Mouse (Mus musculus) T-helper 1 cell (primary cell): Measurements from ENCODE around the gene Hist1h3a.

Experiments
- in situ Hi-C: fragments of 300-600 bp; cut with MboI, MseI; formaldehyde crosslinking; loops from one replicate; pipeline ENCODE4 v1.15.1; 2025; ENCODE audit warnings: high pct_unique_total_duplicates

The Hist1h3a gene

DNA sequence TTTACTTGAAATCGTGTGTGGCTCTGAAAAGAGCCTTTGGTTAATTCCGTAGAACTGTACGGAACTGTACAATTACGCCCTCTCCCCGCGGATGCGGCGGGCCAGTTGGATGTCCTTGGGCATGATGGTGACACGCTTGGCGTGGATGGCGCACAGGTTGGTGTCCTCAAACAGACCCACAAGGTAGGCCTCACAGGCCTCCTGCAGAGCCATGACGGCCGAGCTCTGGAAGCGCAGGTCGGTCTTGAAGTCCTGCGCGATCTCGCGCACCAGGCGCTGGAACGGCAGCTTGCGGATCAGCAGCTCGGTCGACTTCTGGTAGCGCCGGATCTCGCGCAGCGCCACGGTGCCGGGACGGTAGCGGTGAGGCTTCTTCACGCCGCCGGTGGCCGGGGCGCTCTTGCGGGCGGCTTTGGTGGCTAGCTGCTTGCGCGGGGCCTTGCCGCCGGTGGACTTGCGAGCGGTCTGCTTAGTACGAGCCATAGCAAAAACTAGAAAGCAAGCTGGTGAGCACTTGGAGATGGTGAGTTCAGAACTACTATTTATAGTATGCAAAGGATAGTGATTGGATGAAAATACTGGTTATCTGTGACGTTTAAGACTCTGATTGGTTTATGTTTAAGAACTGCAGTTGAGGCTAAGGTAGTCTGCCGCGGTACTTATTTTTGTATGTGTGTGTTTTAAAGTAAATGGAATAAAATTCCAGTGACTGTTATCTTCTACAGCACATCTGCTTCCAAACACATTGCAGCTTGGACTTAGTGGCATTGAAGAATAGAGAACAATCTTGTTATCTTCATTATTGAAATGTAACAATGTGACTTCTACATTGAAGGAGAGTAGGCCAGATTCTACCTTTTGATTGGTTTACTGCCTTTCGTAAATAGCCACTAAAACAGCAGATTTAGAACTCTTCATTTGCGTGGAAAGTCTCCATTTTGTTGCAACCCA is at the start of gene Hist1h3a:
Gene Hist1h3a (minus strand): TSS at position 516 of the 951 bp plus-strand sequence.
- in situ Hi-C loops: loop anchor here (10.0 to 25.0 kb wide), 3 partner anchors 853 to 1975 kb away; partner anchors contain the start of genes Gmnn, Hist1h1b, Hist1h2an and Hist1h2bp

DNA sequence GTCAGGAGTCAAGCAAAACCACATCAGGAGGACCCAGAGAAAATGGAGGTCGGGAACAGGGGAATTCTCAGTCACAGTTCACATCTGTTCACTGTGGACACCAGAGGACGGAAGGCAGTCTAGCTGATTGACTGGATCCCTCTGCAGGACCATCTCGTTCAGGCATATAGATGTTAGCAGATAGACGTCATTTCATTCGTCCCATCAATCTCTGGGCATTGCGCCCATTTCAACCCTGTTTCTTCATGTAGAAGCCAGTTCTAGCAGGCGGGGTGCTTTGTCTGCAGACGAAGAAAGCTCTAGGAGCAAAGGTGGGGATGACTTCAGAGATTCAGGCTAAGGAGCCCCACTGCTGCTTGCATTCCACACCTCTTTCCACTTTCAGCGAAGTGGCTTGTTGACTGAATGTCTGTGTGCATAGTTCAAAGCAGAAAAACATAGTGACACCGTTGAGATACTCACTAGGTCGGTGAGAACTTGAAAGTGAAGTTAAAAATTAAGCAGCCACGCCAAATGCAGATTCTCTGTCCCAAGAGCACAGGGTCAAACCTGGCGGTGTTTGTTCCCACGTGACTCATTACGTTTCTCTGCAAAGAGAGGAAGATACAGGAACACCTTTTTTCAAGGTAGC is 44.4 kb upstream of the Hist1h3a start, which contains the start of gene Slc17a2:
Gene Slc17a2 (plus strand): TSS at position 572 of the 631 bp plus-strand sequence.
- in situ Hi-C loops: no loop called here

DNA sequence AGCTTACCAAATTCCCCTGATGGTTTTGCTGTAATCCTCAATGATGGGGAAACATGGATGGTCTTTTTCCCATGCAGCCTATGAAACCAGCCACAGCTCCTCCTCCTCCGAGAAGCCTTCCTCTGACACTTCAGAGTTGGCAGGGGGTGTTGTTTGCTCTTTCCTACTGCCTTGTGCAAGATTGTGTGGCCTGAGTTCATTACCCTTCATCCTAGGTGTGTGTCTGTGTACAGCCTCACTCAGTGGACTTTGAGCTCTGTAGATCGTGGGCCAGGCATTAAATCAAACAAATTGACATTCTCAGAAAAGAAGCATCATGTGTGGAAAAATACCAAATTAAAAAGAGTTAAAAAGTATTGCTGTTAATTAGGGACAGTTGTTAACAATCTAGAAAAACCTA is 42.3 kb upstream of the Hist1h3a start:
- in situ Hi-C loops: loop anchor here (5.0 kb wide), 1 partner anchor 508 kb away; no protein-coding TSS in a partner anchor

DNA sequence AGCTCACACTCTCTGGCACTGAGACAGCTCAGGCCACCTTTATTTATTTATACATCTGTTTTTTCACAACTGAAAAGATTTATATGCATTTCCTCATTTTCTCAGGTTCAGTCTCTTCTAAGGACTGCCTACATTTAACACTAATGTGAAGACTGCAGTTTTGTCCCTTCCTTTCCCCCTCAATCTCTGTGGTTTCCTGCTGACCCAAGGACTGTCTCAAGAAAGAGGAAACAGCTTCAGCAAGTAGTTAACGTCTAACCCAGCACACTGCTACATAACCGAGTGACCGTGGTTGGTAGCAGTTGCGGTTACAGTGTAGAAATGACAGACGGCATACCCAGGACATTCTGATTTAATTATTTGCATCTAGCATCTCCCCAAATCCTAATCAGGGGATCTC is 37.2 kb upstream of the Hist1h3a start:
- in situ Hi-C loops: loop anchor here (5.0 kb wide), 1 partner anchor 73 kb away; no protein-coding TSS in a partner anchor

DNA sequence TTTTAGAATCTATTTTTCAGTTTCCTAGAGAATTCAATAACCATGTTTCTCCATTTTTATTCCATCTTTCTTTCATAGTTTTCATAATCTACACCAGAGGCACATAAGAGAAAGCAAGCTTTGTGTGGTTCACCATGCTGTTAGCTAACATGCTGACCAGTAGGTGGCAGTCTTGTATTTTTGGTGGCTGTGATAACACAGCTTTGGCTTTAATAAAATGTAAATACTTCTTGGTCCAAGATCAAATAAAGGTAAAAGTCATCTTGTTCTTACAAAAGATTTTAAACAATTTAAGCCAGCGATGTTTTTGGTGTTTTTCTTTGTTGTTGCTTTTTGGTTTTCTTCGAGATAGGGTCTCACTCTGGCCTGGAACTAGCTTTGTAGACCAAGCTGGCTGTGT is 30.3 kb upstream of the Hist1h3a start:
- in situ Hi-C loops: no loop called here

DNA sequence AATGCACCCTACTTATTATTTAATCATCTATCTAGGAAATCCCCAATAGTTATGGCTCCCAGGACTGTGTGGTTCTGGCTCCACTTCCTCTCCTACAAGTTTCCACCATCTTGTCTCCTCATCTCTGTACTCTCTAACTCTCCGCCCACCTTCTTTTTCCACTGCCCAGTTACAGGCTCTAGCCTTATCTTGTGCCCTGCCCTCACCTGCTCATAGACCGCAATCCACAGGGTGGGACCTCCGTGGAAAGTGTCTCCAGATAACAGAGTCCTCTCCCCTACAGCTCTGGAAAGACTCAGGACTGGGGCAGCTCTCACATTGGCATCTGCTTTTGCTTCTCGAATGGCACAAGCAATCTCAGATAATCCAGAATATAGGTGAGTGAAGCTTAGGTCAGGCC is 16.8 kb upstream of the Hist1h3a start:
- in situ Hi-C loops: no loop called here

DNA sequence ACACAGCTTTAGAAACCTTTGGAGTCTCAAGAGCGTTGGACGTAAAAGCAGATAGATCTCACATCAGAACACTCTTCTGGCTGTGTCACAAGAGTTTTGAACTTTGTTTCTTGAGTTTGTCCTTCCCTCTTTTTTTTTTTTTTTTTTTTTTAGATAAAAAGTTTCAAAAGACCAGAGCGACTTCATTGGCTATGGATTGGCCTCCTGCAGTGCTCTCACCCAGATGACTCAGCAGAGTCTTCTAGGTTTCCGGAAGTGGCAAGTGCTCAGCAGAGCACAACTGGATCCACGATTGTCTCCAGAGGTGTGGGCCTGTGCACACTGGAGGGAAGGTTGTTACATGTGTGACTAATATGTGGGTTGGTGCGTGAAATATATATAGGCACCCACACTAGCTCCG is 16.2 kb upstream of the Hist1h3a start:
- in situ Hi-C loops: no loop called here

DNA sequence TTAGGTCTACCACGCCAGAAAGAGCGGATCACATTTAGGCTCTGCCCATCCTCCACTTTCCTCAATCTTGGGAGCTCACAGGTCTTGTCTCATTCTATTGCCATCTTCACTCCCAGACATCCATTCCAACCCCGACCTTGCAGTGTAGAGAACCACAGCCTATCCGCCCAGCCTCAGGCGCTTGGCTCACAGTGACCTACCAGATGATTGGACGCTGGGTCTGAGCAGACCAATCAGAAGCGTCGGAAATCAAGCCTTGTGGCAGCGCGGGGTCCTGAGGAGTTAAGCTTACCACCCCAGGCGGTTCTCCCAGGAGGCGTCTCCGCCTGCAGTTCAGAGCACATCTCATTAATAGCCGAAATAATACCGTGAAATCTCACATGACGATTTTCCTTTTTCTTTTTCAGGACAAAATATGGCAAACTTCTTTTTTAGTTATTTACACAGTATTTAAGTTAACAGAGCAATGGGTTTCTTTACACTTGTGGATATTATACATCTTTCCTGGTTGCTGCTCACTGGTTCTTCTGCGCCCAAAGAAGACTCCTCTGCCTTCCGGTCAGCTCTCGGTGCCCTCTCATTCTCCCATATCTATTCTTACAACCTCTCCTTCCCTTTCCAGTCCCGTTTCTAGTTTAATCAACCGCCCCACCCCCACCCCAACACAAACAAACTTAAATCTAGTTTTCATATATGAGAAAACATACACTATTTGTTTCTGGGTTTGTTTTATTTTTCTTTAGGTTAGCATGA is 10.6 kb upstream of the Hist1h3a start:
- in situ Hi-C loops: loop anchor here (25.0 kb wide), 2 partner anchors 990 to 1985 kb away; partner anchors contain the start of genes Gmnn, Hist1h1b, Hist1h2an and Hist1h2bp

DNA sequence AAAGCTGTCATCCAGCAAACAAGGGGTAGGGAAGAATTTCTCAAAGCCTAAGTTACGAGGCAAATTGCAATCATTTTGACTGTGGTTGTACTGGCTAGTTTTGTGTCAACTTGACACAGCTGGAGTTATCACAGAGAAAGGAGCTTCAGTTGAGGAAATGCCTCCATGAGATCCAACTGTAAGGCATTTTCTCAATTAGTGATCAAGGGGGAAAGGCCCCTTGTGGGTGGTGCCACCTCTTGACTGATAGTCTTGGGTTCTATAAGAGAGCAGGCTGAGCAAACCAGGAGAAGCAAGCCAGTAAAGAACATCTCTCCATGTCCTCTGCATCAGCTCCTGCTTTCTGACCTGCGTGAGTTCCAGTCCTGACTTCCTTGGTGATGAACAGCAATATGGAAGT is 7.4 kb upstream of the Hist1h3a start, which contains the start of gene Trim38:
Gene Trim38 (plus strand): TSS at position 301 of the 400 bp plus-strand sequence.
- in situ Hi-C loops: loop anchor here (10.0 to 25.0 kb wide), 3 partner anchors 845 to 1982 kb away; partner anchors contain the start of genes Gmnn, Hist1h1b, Hist1h2an and Hist1h2bp

DNA sequence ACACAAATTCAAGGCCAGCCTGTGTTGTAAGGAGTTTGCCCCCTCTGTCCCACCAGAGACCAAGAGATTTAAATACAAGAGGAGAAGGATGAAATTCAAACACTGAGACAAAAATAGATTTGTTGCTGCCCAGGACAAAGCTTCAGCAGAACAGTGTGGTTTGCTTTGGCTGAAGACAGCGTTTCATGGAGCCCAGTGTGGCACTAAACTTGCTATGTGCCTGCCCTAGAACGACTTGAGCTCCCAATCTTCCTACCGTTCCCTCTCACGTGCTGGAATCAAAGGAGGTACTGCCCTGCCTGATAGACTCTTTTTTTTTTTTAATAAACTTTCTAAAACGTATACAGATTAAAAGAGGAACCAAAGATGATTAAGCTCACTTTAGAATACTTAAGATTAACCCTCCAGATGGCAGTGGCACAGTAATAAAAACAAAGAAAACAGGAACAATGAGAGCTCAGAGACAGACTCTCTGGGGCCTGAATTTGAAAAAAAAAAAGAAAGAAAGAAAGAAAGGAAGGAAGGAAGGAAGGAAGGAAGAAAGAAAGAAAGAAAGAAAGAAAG is 6.7 kb upstream of the Hist1h3a start:
- in situ Hi-C loops: loop anchor here (10.0 to 25.0 kb wide), 3 partner anchors 846 to 1982 kb away; partner anchors contain the start of genes Gmnn, Hist1h1b, Hist1h2an and Hist1h2bp

DNA sequence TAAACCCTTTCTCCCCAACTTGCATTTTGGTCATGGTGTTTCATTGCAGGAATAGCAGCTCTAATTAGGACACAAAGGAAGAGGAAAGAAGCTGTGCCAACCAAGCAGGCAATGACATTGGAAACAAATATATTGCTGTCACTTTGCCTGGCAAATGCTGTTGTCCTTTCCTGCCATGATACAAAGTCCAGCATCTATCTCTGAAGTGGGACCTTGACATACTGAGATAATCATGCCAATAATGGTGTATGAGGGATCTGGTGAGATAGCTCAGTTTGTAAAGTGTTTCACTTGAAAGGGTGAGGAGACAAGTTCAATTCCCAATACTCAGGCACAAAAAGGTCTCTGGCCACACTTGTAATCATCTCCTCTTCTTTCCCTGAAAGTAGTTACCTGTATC is 4.6 kb upstream of the Hist1h3a start:
- in situ Hi-C loops: loop anchor here (10.0 to 25.0 kb wide), 3 partner anchors 848 to 1979 kb away; partner anchors contain the start of genes Gmnn, Hist1h1b, Hist1h2an and Hist1h2bp

DNA sequence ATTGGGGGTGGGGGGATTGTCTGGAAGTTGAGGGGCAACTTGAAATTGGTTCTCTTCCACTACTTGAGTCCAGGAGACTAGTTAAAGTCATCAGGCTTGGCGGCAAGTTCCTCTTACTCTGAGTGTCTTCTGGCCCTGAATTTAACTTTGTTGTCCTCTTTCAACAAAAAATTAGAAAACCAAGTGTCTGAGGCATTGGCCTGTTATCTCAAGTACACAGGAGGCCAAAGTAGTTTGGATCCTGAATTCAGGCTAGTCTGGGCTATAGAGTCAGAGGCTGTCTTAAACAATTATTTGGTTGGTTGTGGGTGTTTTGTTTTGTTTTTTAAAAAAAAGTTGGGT is 3.0 kb upstream of the Hist1h3a start:
- in situ Hi-C loops: loop anchor here (10.0 to 25.0 kb wide), 3 partner anchors 850 to 1978 kb away; partner anchors contain the start of genes Gmnn, Hist1h1b, Hist1h2an and Hist1h2bp

DNA sequence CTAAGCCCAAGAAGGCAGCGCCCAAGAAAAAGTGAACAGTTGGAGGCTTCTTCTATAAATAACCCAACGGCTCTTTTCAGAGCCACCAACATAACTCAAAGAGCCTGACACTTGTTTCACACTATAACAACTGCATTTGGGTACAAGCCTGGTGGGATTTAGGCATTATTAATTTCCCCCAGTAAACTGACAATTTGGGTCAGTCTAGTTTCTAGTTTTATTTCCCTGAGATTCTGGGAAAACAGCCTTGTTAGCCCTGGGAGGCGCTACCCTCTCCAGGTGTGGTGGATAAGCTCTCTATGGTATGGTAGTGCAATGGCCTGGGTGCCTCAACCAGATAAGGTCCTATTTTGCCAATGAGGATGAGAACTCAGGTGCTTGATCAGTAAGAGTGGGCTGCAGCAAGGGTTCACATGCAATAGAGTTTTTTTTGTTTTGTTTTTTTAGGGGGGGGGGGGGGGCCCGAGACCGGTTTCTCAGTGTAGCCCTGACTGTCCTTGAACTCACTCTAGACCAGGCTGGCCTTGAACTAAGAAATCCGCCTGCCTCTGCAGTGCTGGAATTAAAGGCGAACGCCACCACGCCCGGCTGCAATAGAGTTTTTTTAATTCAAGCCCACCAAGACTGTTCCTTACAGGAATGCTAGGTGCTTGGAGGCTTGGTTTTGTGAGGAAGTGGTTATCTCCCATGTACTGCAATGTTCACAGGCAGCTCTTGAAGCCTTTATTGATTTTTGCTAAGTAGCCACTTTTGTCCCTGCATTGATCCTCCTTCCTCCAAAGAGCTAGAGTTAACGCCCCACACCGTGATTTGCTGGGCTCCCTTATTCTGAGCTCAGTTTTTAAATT is 2.4 kb upstream of the Hist1h3a start:
- in situ Hi-C loops: loop anchor here (10.0 to 25.0 kb wide), 3 partner anchors 850 to 1977 kb away; partner anchors contain the start of genes Gmnn, Hist1h1b, Hist1h2an and Hist1h2bp

DNA sequence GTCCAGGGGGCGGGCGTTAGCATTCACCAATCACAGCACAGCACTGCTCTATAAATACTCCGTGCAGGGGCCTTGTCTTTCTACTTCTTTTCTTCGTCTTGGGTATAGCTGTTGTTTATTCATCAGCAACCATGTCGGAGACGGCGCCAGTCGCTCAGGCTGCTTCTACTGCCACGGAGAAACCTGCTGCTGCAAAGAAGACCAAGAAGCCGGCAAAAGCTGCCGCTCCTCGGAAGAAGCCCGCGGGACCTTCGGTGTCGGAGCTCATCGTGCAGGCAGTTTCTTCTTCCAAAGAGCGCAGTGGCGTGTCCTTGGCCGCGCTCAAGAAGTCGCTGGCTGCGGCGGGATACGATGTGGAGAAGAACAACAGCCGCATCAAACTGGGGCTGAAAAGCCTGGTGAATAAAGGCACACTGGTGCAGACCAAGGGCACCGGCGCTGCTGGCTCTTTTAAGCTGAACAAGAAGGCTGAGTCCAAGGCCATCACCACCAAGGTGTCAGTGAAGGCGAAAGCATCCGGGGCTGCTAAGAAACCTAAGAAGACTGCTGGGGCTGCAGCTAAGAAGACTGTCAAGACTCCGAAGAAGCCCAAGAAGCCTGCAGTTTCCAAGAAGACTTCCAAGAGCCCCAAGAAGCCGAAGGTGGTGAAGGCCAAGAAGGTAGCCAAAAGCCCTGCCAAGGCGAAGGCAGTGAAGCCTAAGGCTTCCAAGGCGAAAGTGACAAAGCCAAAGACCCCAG is 1.6 kb upstream of the Hist1h3a start, which contains the start of gene Hist1h1a:
Gene Hist1h1a (plus strand): TSS at position 81 of the 738 bp plus-strand sequence.
- in situ Hi-C loops: loop anchor here (10.0 to 25.0 kb wide), 3 partner anchors 851 to 1976 kb away; partner anchors contain the start of genes Gmnn, Hist1h1b, Hist1h2an and Hist1h2bp

DNA sequence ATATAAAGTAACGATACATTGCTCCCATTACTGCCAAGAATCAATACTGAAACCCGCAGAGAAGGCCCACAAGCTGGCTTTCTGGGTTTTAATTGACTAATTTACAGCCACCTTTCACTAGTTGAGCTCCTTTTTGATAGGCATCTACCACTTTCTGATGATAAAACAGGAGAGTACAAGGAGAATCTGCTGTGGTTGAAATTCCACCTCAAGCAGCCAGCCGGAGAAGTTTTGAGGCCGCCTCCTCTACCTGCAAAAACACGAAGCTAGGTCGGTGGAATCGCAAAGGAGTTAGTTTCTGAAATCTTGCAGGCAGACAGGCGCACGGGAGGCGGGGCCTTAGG is 1.0 kb upstream of the Hist1h3a start:
- in situ Hi-C loops: loop anchor here (10.0 to 25.0 kb wide), 3 partner anchors 852 to 1976 kb away; partner anchors contain the start of genes Gmnn, Hist1h1b, Hist1h2an and Hist1h2bp

DNA sequence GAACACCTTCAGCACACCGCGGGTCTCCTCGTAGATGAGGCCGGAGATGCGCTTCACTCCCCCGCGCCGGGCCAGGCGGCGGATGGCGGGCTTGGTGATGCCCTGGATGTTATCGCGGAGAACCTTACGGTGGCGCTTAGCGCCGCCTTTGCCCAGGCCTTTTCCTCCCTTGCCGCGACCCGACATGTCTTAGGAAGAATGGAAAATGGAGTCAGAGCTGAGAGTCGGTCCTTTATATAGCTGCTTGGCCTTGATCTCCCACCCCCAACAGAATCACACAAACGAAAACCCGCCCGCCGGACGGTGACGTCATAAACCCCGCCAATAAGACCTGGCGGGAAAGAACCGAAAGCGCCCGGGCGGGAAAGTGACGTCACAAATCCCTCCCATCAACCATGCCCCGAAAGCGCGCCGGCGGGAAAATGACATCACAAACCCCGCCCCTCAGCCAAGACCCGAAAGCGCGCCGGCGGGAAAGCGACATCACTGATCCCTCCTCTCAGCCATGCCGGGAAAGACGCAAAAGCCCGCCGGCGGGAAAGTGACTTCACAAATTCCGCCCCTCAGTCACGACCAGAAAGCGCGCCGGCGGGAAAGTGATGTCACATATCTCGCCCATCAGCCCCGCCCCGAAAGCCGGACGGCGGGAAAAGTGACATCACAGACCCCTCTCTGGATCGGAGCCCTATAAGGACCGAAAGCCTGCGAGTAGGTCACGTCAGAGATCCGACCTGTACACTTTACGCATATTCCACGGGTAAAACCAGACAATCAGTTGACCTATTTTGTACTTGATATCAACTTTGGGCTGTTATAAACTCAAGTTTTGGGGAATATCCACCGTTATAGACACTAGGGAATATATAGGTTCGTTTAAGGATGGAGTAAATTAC is 968 bp downstream of the Hist1h3a start, which contains the start of gene Hist1h4a:
Gene Hist1h4a (minus strand): TSS at position 259 of the 893 bp plus-strand sequence.
- in situ Hi-C loops: loop anchor here (10.0 to 25.0 kb wide), 3 partner anchors 854 to 1974 kb away; partner anchors contain the start of genes Gmnn, Hist1h1b, Hist1h2an and Hist1h2bp
